Mouse (Mus musculus): ENCODE results near the gene Paxx.

- no peak for TF ChIP-seq EP300 (IDR thresholded peaks at IDR 0.05; ENCODE audit: low read length)
- TF ChIP-seq MYC (IDR thresholded peaks at IDR 0.05; ENCODE audit: low read depth, low read length): no peak
- no peak for TF ChIP-seq BHLHE40 (IDR thresholded peaks at IDR 0.05; ENCODE audit: low read depth, low read length)
- no peak for TF ChIP-seq CTCF (conservative IDR thresholded peaks at IDR 0.05 in 1 of 2, IDR thresholded peaks at IDR 0.05 in 1 of 2; ENCODE audit: low read depth in 2 of 2, low read length in 2 of 2)
Measured at GRCm38 (mm10) chr2:25423626-25424025, 37.3 kb downstream of the Paxx start.

Measured in CH12.LX (cell line).